Mouse (Mus musculus) olfactory bulb, adult 2 months (tissue): Measurements from ENCODE around the gene Slc4a5.

Source experiments
- CTCF ChIP-seq: fragments of 200-500 bp; IDR thresholded peaks from 2 replicates; pipeline ENCODE4 v1.5.1; 2012; ENCODE audit warnings: low read depth, mild to moderate bottlenecking, low read length, moderate library complexity; ENCODE audit not compliant: insufficient read depth
- POLR2A ChIP-seq: fragments of 200-500 bp; IDR thresholded peaks from 2 replicates; pipeline ENCODE4 v1.6.1; 2012; ENCODE audit warnings: mild to moderate bottlenecking, low read depth, low read length, moderate library complexity; ENCODE audit not compliant: insufficient read depth

GRCm38 (mm10) chr6:83203320-83203719 lies 16.3 kb upstream of the Slc4a5 start:
- TF ChIP-seq POLR2A (no peak), CTCF (no peak)
